Comparison of ENCODE assay signal across 23 mouse cellular contexts in genomic region chr12:8458400-8458799, GRCm38 (mm10).
"Had no signal": no experiment of that assay in that cellular context is flagged by ENCODE, and none has a peak within 500 bp of the region (broad histone marks: within the 10 kb centered on the region; RNA-seq: fewer than 3 reads in every experiment).

No protein-coding gene starts in this region.

- H3K36me3 ChIP-seq: limb, embryonic 12.5 days; limb, embryonic 15.5 days; midbrain, embryonic 10.5 days; neural tube, embryonic 12.5 days; neural tube, embryonic 15.5 days had no signal

- H3K4me3 ChIP-seq: limb, embryonic 12.5 days; limb, embryonic 15.5 days; megakaryocyte, embryonic 14.5 days; midbrain, embryonic 10.5 days; neural tube, embryonic 12.5 days; neural tube, embryonic 15.5 days had no signal

- H3K9me3 ChIP-seq: limb, embryonic 12.5 days; limb, embryonic 15.5 days; megakaryocyte, embryonic 14.5 days; midbrain, embryonic 10.5 days; neural tube, embryonic 12.5 days; neural tube, embryonic 15.5 days had no signal

- H3K27me3 ChIP-seq: limb, embryonic 12.5 days; limb, embryonic 15.5 days; neural tube, embryonic 12.5 days; neural tube, embryonic 15.5 days had no signal

- H3K4me1 ChIP-seq: neural tube, embryonic 12.5 days had no signal

- H3K27ac ChIP-seq: kidney, postnatal 0 days; limb, embryonic 12.5 days; limb, embryonic 15.5 days; liver, embryonic 14.5 days; macrophage; midbrain, embryonic 10.5 days; neural tube, embryonic 12.5 days; neural tube, embryonic 15.5 days; stomach, postnatal 0 days had no signal

- ATAC-seq: inflammation-experienced regulatory T-cells, adult 6 months; intestine, embryonic 16.5 days; liver, postnatal 0 days; lung, postnatal 0 days had no signal

- DNase-seq: left cerebral cortex, postnatal 4 days; liver, postnatal 0 days; lung, embryonic 14.5 days; midbrain, embryonic 14.5 days; right cerebral cortex, adult 18-20 months; right cerebral cortex, postnatal 14 days; right cerebral cortex, postnatal 4 days; thymus, adult 2 months; thymus, postnatal 14 days; thymus, postnatal 4 days had no signal
